12 mouse cellular contexts compared by ENCODE assay signal in the genomic region with DNA sequence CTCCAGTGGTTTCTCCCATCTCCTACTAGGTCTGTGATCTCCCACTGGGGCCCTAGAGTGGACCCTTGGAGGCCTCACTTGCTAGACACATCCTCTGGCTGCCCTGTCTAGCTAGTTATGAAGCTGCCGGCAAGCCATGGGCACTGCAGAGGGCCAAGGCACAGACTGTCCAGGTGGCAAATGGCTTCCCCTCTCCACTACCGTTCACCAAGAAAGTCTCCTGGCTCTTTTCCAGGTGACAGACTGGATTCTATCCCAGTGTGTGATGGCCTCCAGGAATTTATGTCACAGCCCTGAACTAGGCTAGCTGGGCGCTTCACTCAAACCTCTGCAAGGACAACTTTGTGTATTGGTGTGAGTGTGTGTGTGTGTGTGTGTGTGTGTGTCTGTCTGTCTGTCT. TPM values are rescaled to one million over a fixed set of nuclear protein-coding genes. Genes with fewer than 3 reads are reported as not detected.
DNase-seq lines count a peak whose midpoint lies in the region; ATAC-seq lines count a peak whose summit lies in the region.
"Had no signal": no experiment of that assay in that cellular context is flagged by ENCODE, and none has a peak within 500 bp of the region (broad histone marks: within the 10 kb centered on the region; RNA-seq: fewer than 3 reads in every experiment).

No protein-coding gene starts in this region.

- H3K36me3 ChIP-seq in limb, embryonic 13.5 days, result no peaks in the 10 kb centered on the region
- H3K36me3 ChIP-seq in midbrain, embryonic 15.5 days (replicated peaks), result no peaks in the 10 kb centered on the region

- no peak overlapping the region for H3K4me2 ChIP-seq in limb, embryonic 13.5 days (replicated peaks)
- no peak overlapping the region for H3K4me2 ChIP-seq in midbrain, embryonic 15.5 days

- H3K9ac ChIP-seq in limb, embryonic 13.5 days, result no peak overlapping the region
- H3K9ac ChIP-seq in midbrain, embryonic 15.5 days, result no peak overlapping the region
- H3K9ac ChIP-seq: liver, postnatal 0 days had no signal

- peaks cover 72% of the 10 kb centered on the region for H3K4me1 ChIP-seq in limb, embryonic 13.5 days
- H3K4me1 ChIP-seq in midbrain, embryonic 15.5 days, result peaks cover 15% of the 10 kb centered on the region; the same call in 1 of the 2 replicates
- H3K4me1 ChIP-seq: megakaryocyte, embryonic 14.5 days had no signal

- ATAC-seq in limb, embryonic 13.5 days (ENCODE audit: low FRiP score, low read depth), result no peak
- no peak for ATAC-seq in midbrain, embryonic 15.5 days (replicated peaks)
- ATAC-seq: inflammation-experienced regulatory T-cells, adult 6 months; liver, postnatal 0 days had no signal

- peak; percentile 48 for DNase-seq in gastrocnemius, adult 18-20 months (ENCODE audit: low spot score)
- no peak for DNase-seq in gastrocnemius, postnatal 4 days (ENCODE audit: low spot score in 2 of 2)
- peak; percentile 60 for DNase-seq in left cerebral cortex, postnatal 4 days
- DNase-seq in left cerebral cortex, postnatal 10 days (ENCODE audit: extremely low spot score in 1 of 2, low spot score in 2 of 2), result no peak
- DNase-seq in cerebellum, postnatal 14 days, result peak; percentile 74 to 88
- DNase-seq in ovary, postnatal 14 days (ENCODE audit: low spot score), result no peak
- DNase-seq: liver, postnatal 0 days had no signal

- intact Hi-C loops in left cerebral cortex, postnatal 4 days (cut with DNase I), result no loop called here
- intact Hi-C loops in left cerebral cortex, postnatal 10 days (cut with DNase I), result no loop called here

- no peaks in the 10 kb centered on the region for H3K9me3 ChIP-seq in limb, embryonic 13.5 days
- no peaks in the 10 kb centered on the region for H3K9me3 ChIP-seq in midbrain, embryonic 15.5 days
- H3K9me3 ChIP-seq: megakaryocyte, embryonic 14.5 days had no signal

- 52% methylated on average over 3 of the region's 3 CpGs for WGBS in limb, embryonic 13.5 days
- WGBS in midbrain, embryonic 15.5 days, result 71% methylated on average over 3 of the region's 3 CpGs

- no peaks in the 10 kb centered on the region for H3K27me3 ChIP-seq in limb, embryonic 13.5 days
- no peaks in the 10 kb centered on the region for H3K27me3 ChIP-seq in midbrain, embryonic 15.5 days (replicated peaks)

- H3K27ac ChIP-seq in limb, embryonic 13.5 days, result peak overlapping the region; percentile 22; the same call in 1 of the 2 replicates
- no peak overlapping the region for H3K27ac ChIP-seq in midbrain, embryonic 15.5 days
- H3K27ac ChIP-seq: left cerebral cortex, adult 2 months had no signal

- H3K4me3 ChIP-seq in limb, embryonic 13.5 days, result no peak overlapping the region
- no peak overlapping the region for H3K4me3 ChIP-seq in midbrain, embryonic 15.5 days
- H3K4me3 ChIP-seq: left cerebral cortex, adult 2 months; megakaryocyte, embryonic 14.5 days had no signal

RNA-seq across cellular contexts. Expression of a gene that starts 35.0 kb away (rescaled TPM):
- total RNA-seq in gastrocnemius, adult 18-20 months (2021), result 1 to 10 TPM; 1.6 to 2.4 TPM
- 1 to 10 TPM; 6.2 TPM for total RNA-seq in gastrocnemius, postnatal 4 days (2021)
- total RNA-seq in left cerebral cortex, postnatal 4 days (2021), result 10 to 100 TPM in 1 of 2 experiments, 1 to 10 TPM in 1; 8.3 to 10.1 TPM
- total RNA-seq in left cerebral cortex, postnatal 10 days (2021), result 10 to 100 TPM; 18.1 to 24.5 TPM
- polyA plus RNA-seq in limb, embryonic 13.5 days (2015; fragmentation: Nextera tagmentation; extraction: Ambion mirVana), result 3.1 and 3.8 TPM in 2 replicates
- polyA plus RNA-seq in midbrain, embryonic 15.5 days (2015; fragmentation: Nextera tagmentation; extraction: Ambion mirVana), result 1.4 and 1.7 TPM in 2 replicates

Comparison
In these comparisons a context has a peak if more than half of its experiments do, and no peak if none do; other contexts are left out.
1. DNase-seq: peak in gastrocnemius, adult 18-20 months (single experiment), left cerebral cortex, postnatal 4 days (single experiment) and cerebellum, postnatal 14 days (2 of 2); none in gastrocnemius, postnatal 4 days (0 of 2), left cerebral cortex, postnatal 10 days (0 of 2) and ovary, postnatal 14 days (single experiment).